Mouse (Mus musculus) embryo, embryonic 10 days (tissue): Measurements from ENCODE around the gene C9orf72.

Source experiments
- DNase-seq: peaks from one replicate; pipeline ENCODE4 v3.0.0-alpha.2; 2015; ENCODE audit warnings: low spot score

C9orf72 gene

GRCm38 (mm10) chr4:35177926-35178645 lies 47.9 kb downstream of the C9orf72 start:
- no peak for DNase-seq

GRCm38 (mm10) chr4:35175566-35175965 lies 50.4 kb downstream of the C9orf72 start:
- DNase-seq: no peak

- DNase-seq: no peak
These were observed 52.4 kb downstream of the C9orf72 start for GRCm38 (mm10) chr4:35173551-35173950.

GRCm38 (mm10) chr4:35172471-35172870 lies 53.5 kb downstream of the C9orf72 start:
- no peak for DNase-seq

- no peak for DNase-seq
These were observed 56.3 kb downstream of the C9orf72 start for GRCm38 (mm10) chr4:35169571-35170125.

GRCm38 (mm10) chr4:35167855-35168254 lies 58.1 kb downstream of the C9orf72 start:
- no peak for DNase-seq

GRCm38 (mm10) chr4:35165947-35166346 lies 60.0 kb downstream of the C9orf72 start:
- DNase-seq: no peak

- no peak for DNase-seq
These were observed 60.7 kb downstream of the C9orf72 start for GRCm38 (mm10) chr4:35165275-35165674.

GRCm38 (mm10) chr4:35157815-35158214 lies 68.2 kb downstream of the C9orf72 start:
- DNase-seq: no peak

GRCm38 (mm10) chr4:35156751-35157611 lies 69.0 kb downstream of the C9orf72 start, which contains the start of gene Mob3b:
Gene Mob3b, minus strand, starts transcription at chr4:35157484.
- DNase-seq: peak; percentile 86

- DNase-seq: peak; percentile 79
These were observed 69.8 kb downstream of the C9orf72 start for GRCm38 (mm10) chr4:35156149-35156611.

GRCm38 (mm10) chr4:35155132-35155922 lies 70.6 kb downstream of the C9orf72 start:
- peak; percentile 54 for DNase-seq

GRCm38 (mm10) chr4:35154051-35154450 lies 71.9 kb downstream of the C9orf72 start:
- DNase-seq: peak; percentile 73

GRCm38 (mm10) chr4:35151756-35152155 lies 74.2 kb downstream of the C9orf72 start, which contains the start of gene Ifnk:
Gene Ifnk, plus strand, starts transcription at chr4:35152056.
- DNase-seq: no peak

- DNase-seq: no peak
These were observed 75.3 kb downstream of the C9orf72 start for GRCm38 (mm10) chr4:35150706-35151105.

- no peak for DNase-seq
These were observed 77.6 kb downstream of the C9orf72 start for GRCm38 (mm10) chr4:35148326-35148725.

- DNase-seq: no peak
These were observed 79.4 kb downstream of the C9orf72 start for GRCm38 (mm10) chr4:35146597-35146996.

GRCm38 (mm10) chr4:35145726-35146125 lies 80.2 kb downstream of the C9orf72 start:
- no peak for DNase-seq

GRCm38 (mm10) chr4:35143472-35144102 lies 82.4 kb downstream of the C9orf72 start:
- no peak for DNase-seq
